Mouse (Mus musculus) lung, postnatal 0 days (tissue): ENCODE data around the gene Gm20388.

Experiments
- CTCF ChIP-seq: IDR thresholded peaks from 2 replicates; pipeline ENCODE4 v1.5.1; 2016; ENCODE audit warnings: antibody characterized with exemption, mild to moderate bottlenecking
- EP300 ChIP-seq: IDR thresholded peaks from 2 replicates; pipeline ENCODE4 v1.6.1; 2016; ENCODE audit warnings: antibody characterized with exemption, mild to moderate bottlenecking, control low read depth

DNA sequence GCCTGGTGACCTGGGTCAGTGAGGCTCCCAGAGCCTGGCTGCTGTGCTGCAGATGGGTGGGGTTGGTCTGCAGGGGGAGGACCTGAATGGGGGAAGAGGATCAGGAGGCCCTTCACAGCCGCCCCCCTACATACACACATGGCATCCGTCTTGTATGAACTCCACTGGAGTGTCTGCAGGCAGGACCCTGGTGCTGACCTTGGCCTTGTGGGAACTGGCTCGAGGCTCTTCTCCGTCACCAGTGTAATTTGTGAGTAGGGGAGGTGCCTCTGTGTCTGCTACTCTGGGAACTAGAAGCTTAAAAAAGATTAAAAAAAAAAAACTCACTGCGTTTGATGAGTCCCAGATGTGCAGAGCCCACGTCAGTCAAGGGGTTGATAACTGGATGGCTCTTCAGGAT is 83.9 kb downstream of the Gm20388 start:
- TF ChIP-seq CTCF: no peak
- no peak for TF ChIP-seq EP300
